Comparison of ENCODE assay signal across 8 mouse cellular contexts in the genomic region with DNA sequence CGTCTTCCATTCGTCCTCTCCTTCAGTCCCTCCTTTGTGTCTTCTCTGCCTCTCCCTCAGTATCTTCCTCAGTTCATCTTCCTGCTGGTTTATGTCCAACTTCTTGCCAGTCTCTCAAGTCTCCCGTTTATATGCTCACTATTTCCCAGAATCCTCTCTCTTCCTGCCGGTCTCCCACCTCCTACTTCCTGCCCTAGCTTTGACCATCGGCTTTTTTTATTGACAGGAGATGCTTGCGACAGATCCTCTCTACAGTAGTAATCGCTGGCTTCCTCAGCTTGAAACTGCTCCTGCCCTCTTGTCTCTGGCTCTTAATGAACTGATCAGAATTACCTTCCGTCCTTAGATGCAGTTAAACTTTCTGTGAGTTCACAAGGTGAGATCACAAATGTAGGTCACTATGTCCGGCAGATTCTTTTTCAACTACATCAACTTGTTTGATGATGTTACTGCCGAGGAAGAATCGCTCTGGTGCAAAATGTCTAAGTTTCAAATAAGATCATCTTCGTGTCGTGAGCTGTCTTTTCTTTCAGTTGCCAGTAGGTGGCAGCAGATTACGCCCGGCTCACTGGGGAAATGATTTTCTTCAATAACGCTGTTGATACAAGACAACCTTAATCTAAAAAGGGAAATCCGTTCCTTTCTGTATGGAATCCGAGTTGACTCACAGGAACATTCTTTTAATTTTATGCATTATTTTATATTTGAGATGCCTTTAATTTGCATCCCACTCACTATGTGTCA. TPM values are rescaled to one million over a fixed set of nuclear protein-coding genes. Genes with fewer than 3 reads are reported as not detected.
DNase-seq lines count a peak whose midpoint lies in the region; ATAC-seq and TF ChIP-seq lines count a peak whose summit lies in the region.

No protein-coding gene starts in this region.

- peak; percentile 53 for DNase-seq in urinary bladder, postnatal 14 days (ENCODE audit: low spot score)
- DNase-seq in urinary bladder, adult 2 months (ENCODE audit: low spot score), result no peak
- peak; percentile 76 for DNase-seq in brain, adult 2 months (ENCODE audit: low read depth, low spot score)
- peak; percentile 35 for DNase-seq in fibroblast of lung, adult 2 months (ENCODE audit: low read depth)
- peak; percentile 47 for DNase-seq in kidney, adult 9 months
- DNase-seq in liver, embryonic 14.5 days (ENCODE audit: low read depth in 3 of 3, low spot score in 3 of 3), result peak; percentile 20 to 28 (median 27)
- peak; percentile 36 for DNase-seq in yolk sac, embryonic 10.5 days (ENCODE audit: low spot score)

- WGBS in liver, embryonic 14.5 days (ENCODE audit: insufficient replicate concordance), result 29% methylated on average over 18 of the region's 18 CpGs
- 44% methylated on average over 18 of the region's 18 CpGs for WGBS in neural tube, embryonic 15.5 days

- no peaks in the 10 kb centered on the region for H3K4me1 ChIP-seq in liver, embryonic 14.5 days (replicated peaks; ENCODE audit: control insufficient read depth in 2 of 2, insufficient read depth in 2 of 2, low read length in 1 of 2)
- H3K4me1 ChIP-seq in neural tube, embryonic 15.5 days, result no peaks in the 10 kb centered on the region

- no peaks in the 10 kb centered on the region for H3K27me3 ChIP-seq in liver, embryonic 14.5 days (ENCODE audit: control insufficient read depth, insufficient read depth, low read length)
- no peaks in the 10 kb centered on the region for H3K27me3 ChIP-seq in neural tube, embryonic 15.5 days (replicated peaks)

- no peak overlapping the region for H3K4me3 ChIP-seq in liver, embryonic 14.5 days (ENCODE audit: insufficient read depth in 1 of 2, low read depth in 2 of 2, low read length in 2 of 2)
- no peak overlapping the region for H3K4me3 ChIP-seq in neural tube, embryonic 15.5 days (replicated peaks)

- H3K4me2 ChIP-seq in liver, embryonic 14.5 days (ENCODE audit: low read depth), result peak overlapping the region; percentile 1; the same call in 1 of the 2 replicates
- H3K4me2 ChIP-seq in neural tube, embryonic 15.5 days, result peak overlapping the region; percentile 29

- ATAC-seq in liver, embryonic 14.5 days (ENCODE audit: insufficient read depth), result no peak
- ATAC-seq in neural tube, embryonic 15.5 days (ENCODE audit: low FRiP score), result no peak

- no peak overlapping the region for H3K27ac ChIP-seq in liver, embryonic 14.5 days
- no peak overlapping the region for H3K27ac ChIP-seq in neural tube, embryonic 15.5 days (replicated peaks)

- H3K9ac ChIP-seq in liver, embryonic 14.5 days (replicated peaks), result no peak overlapping the region
- H3K9ac ChIP-seq in neural tube, embryonic 15.5 days (replicated peaks), result no peak overlapping the region

- TF ChIP-seq EP300 in liver, embryonic 14.5 days (IDR thresholded peaks at IDR 0.05; ENCODE audit: low read depth), result no peak

- peaks cover 3% of the 10 kb centered on the region; the same call in 1 of the 2 replicates for H3K9me3 ChIP-seq in liver, embryonic 14.5 days (ENCODE audit: control insufficient read depth, low read length)
- no peaks in the 10 kb centered on the region for H3K9me3 ChIP-seq in neural tube, embryonic 15.5 days (replicated peaks)

- peak; percentile 73 for TF ChIP-seq CTCF in liver, embryonic 14.5 days (IDR thresholded peaks at IDR 0.05; ENCODE audit: low read depth)

- no peaks in the 10 kb centered on the region for H3K36me3 ChIP-seq in liver, embryonic 14.5 days (replicated peaks; ENCODE audit: control insufficient read depth, insufficient read depth, low read depth)
- H3K36me3 ChIP-seq in neural tube, embryonic 15.5 days, result no peaks in the 10 kb centered on the region

RNA-seq across cellular contexts. Expression of gene Scaf11, which starts 46.6 kb away (rescaled TPM):
- polyA plus RNA-seq in urinary bladder, adult 2 months (2012; rRNA removed), result 38.1 and 43.5 TPM in 2 replicates
- 11.8 and 19.4 TPM in 2 replicates for polyA plus RNA-seq in liver, embryonic 14.5 days (2012; rRNA removed)
- 37.1 and 37.9 TPM in 2 replicates for polyA plus RNA-seq in liver, embryonic 14.5 days (2014; fragmentation: Nextera tagmentation; extraction: Ambion mirVana)
- 43.8 and 51.4 TPM in 2 replicates for polyA plus RNA-seq in neural tube, embryonic 15.5 days (2015; fragmentation: Nextera tagmentation; extraction: Ambion mirVana)
